Mouse (Mus musculus) hindbrain, embryonic 15.5 days (tissue): ENCODE results near the gene Ambra1. TPM values are rescaled to one million over a fixed set of nuclear protein-coding genes. Genes with fewer than 3 reads are reported as not detected.

Experiments
- ATAC-seq: fragments of 200-750 bp; cut with Nextera tagmentation; 2 replicates; pipeline ENCODE4 v1.8.0; 2017; ENCODE audit warnings: low read depth, moderate number of reproducible peaks, moderate TSS enrichment; ENCODE audit not compliant: low FRiP score
- H3K27ac ChIP-seq: fragments of 300-500 bp; sonication (generic); replicated peaks from 2 replicates; pipeline ENCODE4 v1.5.1; 2015; ENCODE audit warnings: mild to moderate bottlenecking, inconsistent platforms
- H3K27me3 ChIP-seq: fragments of 300-500 bp; sonication (generic); 2 replicates; pipeline ENCODE4 v1.6.1; 2015; ENCODE audit warnings: control low read depth, inconsistent platforms
- H3K36me3 ChIP-seq: fragments of 300-500 bp; sonication (generic); 2 replicates; pipeline ENCODE4 v1.6.1; 2015; ENCODE audit warnings: control low read depth, inconsistent platforms
- H3K4me1 ChIP-seq: fragments of 300-500 bp; sonication (generic); replicated peaks from 2 replicates; pipeline ENCODE4 v1.6.1; 2015; ENCODE audit warnings: control low read depth, inconsistent platforms
- H3K4me2 ChIP-seq: fragments of 300-500 bp; sonication (generic); 2 replicates; pipeline ENCODE4 v1.6.1; 2015; ENCODE audit warnings: moderate library complexity, mild to moderate bottlenecking, inconsistent platforms
- H3K4me3 ChIP-seq: fragments of 300-500 bp; sonication (generic); 2 replicates; pipeline ENCODE4 v1.5.1; 2015; ENCODE audit warnings: mild to moderate bottlenecking, inconsistent platforms
- H3K9ac ChIP-seq: fragments of 300-500 bp; sonication (generic); 2 replicates; pipeline ENCODE4 v1.6.1; 2015; ENCODE audit warnings: inconsistent platforms
- H3K9me3 ChIP-seq: fragments of 300-500 bp; sonication (generic); 2 replicates; pipeline ENCODE4 v1.6.1; 2016; ENCODE audit warnings: control low read depth, inconsistent platforms
- WGBS: fragments of 180-500 bp; shearing (Covaris S2); methylation state at CpG from one replicate; pipeline ENCODE4 v1.1.7; 2015; 5-methylcytosine and 5-hydroxymethylcytosine counted together
- polyA plus RNA-seq: library from polyadenylated mRNA; unstranded; fragments of >200 nt; fragmentation: Nextera tagmentation; extraction: Ambion mirVana; gene quantifications from 2 replicates; pipeline ENCODE4 v1.2.1, GENCODE M21; 2015

The Ambra1 gene
- 22.8 and 27.7 TPM in 2 replicates for polyA plus RNA-seq

DNA sequence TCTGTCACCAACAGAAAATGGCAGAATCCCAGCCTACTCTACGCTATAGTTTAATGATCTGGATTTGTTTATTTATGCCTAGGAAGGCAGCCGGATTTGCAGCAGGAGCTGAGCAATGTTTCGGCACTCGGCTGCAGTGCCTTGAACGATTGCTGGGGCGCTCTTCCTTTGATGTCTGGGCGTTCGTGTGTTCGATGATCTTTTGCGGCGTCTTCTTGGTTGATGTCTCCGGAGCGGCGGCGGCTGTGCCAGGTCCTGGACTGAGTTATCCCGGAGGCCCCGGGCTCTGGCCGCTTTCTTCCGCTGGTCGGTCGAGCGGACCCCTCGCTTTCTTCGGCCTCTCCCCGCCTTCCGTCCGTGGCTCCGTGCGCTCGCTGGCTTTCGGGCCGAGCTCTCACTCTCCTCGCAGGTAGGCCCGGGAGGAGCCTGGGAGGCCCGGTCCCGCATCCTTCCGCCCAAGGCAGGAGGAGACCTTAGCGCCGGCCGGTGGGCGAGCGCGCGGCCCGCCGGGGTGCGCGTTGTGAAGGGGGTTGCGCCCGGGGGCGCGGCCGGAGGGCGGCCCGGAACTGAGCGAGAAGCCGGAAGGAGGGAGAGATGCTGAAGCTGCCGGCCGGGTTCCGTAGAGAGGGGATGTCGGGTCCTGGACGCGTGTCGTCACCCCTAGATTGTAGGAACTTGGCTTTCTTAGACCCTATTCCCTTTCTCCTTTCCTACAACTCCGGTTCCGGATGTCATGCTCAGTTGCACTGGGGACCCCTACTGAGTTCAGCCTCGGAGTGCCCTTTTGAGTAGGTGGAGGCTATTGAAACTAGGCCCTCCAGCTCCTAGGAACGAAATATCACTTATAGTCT lies at the start of gene Ambra1:
Ambra1 (plus strand) TSS at position 164 of the 851 bp plus-strand sequence.
- H3K36me3 ChIP-seq = no peaks in the 10 kb centered on the region
- no peaks in the 10 kb centered on the region for H3K27me3 ChIP-seq
- H3K4me2 ChIP-seq = peak within 1 kb of the TSS; percentile 58
- peak; percentile 90 for ATAC-seq
- H3K4me3 ChIP-seq = peak within 1 kb of the TSS; percentile 100
- peak within 1 kb of the TSS; percentile 95 for H3K27ac ChIP-seq
- under 1% methylated on average over 68 of the region's 68 CpGs for WGBS
- H3K4me1 ChIP-seq = peaks cover 16% of the 10 kb centered on the region
- H3K9me3 ChIP-seq = no peaks in the 10 kb centered on the region
- H3K9ac ChIP-seq = peak within 1 kb of the TSS; percentile 97

DNA sequence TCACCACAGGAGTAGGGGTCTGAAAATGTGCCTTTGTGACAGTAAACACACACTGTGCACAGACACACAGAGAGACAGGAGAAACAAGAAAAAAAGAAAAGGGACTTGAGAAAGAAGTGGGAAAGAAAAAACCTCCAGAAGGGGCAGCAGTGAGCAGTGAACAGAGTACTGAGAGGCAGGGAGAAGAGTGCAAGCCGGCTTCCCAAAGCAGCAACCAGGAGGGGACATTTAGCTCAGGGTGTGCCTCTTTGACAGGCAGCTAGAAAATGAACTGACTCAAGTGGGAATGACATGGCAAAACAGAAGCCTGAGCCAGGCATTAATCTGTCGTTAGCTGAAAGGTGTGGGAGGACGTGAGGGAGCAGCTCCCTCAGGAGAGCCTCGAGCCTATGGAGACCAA lies 47.1 kb upstream of the Ambra1 start:
- Histone ChIP-seq H3K4me1 (no peaks in the 10 kb centered on the region), H3K9ac (no peak overlapping the region), H3K4me2 (no peak overlapping the region), H3K27ac (no peak overlapping the region), H3K9me3 (no peaks in the 10 kb centered on the region), H3K27me3 (no peaks in the 10 kb centered on the region), H3K36me3 (peaks cover 61% of the 10 kb centered on the region), H3K4me3 (no peak overlapping the region)
- ATAC-seq = no peak
- WGBS = 62% methylated on average over 4 of the region's 4 CpGs

DNA sequence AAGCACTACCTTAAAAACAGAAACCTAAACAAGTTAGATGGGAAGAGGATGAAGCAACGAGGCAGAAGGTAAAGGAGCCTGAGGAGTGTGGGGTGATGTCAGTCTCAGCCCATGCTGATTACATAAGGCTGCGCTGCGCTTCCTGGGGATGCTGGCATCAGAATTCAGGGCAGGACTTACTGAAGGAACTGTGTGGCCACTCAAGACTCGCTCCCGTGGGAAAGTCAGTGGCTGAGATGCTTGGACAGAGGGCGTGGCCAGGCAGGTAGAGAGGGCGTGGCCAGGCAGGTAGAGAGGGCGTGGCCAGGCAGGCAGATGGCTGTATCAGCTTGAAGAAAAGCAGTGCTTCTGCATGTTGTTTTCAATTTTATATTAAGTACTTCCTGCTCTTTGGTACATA lies 46.0 kb upstream of the Ambra1 start:
- WGBS = 81% methylated on average over 8 of the region's 8 CpGs
- H3K36me3 ChIP-seq = peaks cover 53% of the 10 kb centered on the region
- no peak overlapping the region for H3K27ac ChIP-seq
- H3K4me2 ChIP-seq = no peak overlapping the region
- no peaks in the 10 kb centered on the region for H3K4me1 ChIP-seq
- no peaks in the 10 kb centered on the region for H3K27me3 ChIP-seq
- no peak for ATAC-seq
- no peaks in the 10 kb centered on the region for H3K9me3 ChIP-seq
- H3K9ac ChIP-seq = no peak overlapping the region
- no peak overlapping the region for H3K4me3 ChIP-seq

DNA sequence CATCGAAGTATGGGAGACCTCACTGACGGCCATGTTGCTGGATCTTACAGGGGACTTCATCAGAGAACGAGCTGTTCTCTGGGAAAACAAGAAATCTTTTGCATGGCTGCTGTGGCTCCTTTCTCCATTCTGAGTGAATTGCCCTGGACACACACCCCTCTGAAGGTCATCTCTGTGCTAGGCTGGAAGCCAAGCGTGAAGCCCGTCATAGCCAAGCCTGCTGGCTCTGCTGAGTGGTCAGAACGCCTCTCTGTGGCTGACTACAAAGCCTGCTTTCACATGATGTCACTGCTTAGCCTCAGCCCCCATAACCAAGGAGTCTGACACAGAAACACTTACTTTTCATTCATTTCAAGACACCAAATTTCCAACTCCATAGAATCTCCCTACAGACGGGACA lies 40.5 kb upstream of the Ambra1 start:
- Histone ChIP-seq H3K9me3 (no peaks in the 10 kb centered on the region), H3K36me3 (peaks cover 46% of the 10 kb centered on the region), H3K27me3 (no peaks in the 10 kb centered on the region), H3K4me2 (no peak overlapping the region), H3K9ac (no peak overlapping the region), H3K27ac (no peak overlapping the region), H3K4me3 (no peak overlapping the region), H3K4me1 (no peaks in the 10 kb centered on the region)
- ATAC-seq = no peak
- 85% methylated on average over 7 of the region's 7 CpGs for WGBS

DNA sequence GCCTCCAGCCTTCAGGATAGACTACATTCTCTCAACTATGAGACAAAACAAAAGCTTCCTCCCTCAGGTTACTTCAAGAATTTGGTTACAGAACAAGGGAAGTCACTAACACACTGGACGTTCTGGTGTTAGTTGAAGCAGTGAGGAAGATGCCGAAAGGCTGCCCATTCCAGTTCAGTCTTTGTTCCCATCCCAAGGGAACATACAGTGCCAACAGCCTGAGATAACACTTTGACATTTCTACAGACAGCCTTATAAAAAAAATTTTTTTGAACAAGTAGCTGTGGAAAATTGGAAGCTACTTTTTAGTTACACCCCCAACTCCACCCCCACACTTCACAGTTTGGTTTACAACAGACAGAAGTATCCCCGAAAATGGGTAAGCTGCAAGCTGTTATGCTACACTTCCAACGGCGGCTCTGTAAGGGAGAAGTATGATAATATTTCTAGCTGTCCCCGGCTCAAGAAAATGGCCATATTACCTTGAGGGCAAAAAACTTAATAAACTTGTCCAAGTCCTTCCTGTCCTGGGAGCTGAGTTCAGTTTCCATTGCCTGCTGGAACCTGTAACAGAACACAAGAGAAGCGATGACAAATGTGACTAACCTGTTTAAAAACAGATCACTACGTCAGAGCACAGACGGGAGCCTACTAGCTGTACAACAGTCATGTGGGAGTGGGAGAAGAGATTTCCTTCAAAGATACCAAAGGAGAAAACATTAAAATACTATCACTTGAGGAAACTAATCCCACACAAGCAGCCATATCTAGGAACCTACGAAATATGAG lies 34.3 kb upstream of the Ambra1 start:
- Histone ChIP-seq H3K4me1 (no peaks in the 10 kb centered on the region), H3K27me3 (no peaks in the 10 kb centered on the region), H3K9ac (no peak overlapping the region), H3K9me3 (no peaks in the 10 kb centered on the region), H3K36me3 (peaks cover 14% of the 10 kb centered on the region; the same call in 1 of the 2 replicates), H3K27ac (no peak overlapping the region), H3K4me3 (no peak overlapping the region), H3K4me2 (no peak overlapping the region)
- ATAC-seq = no peak
- 92% methylated on average over 10 of the region's 10 CpGs for WGBS

DNA sequence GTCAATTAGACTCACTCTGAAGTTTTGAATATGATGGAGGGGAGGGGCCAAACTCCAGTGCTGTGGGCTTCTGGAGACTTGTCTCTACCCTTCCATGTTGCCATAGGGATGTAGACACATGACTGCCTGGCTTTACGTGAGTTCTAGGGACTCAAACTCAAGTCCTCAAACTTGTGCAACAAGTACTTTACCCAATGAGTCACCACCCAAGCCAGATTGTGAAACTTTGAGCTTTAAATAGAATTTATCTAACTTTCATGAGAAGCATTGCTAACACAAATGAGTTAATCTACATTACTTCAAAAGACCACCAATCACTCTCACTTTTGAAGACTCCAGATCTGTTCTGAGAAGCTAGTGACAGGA lies 33.7 kb upstream of the Ambra1 start:
- Histone ChIP-seq H3K36me3 (peaks cover 14% of the 10 kb centered on the region; the same call in 1 of the 2 replicates), H3K4me3 (no peak overlapping the region), H3K9ac (no peak overlapping the region), H3K4me1 (no peaks in the 10 kb centered on the region), H3K9me3 (no peaks in the 10 kb centered on the region), H3K4me2 (no peak overlapping the region), H3K27ac (no peak overlapping the region), H3K27me3 (no peaks in the 10 kb centered on the region)
- WGBS = 83% methylated on average over 1 of the region's 1 CpGs
- ATAC-seq = no peak

DNA sequence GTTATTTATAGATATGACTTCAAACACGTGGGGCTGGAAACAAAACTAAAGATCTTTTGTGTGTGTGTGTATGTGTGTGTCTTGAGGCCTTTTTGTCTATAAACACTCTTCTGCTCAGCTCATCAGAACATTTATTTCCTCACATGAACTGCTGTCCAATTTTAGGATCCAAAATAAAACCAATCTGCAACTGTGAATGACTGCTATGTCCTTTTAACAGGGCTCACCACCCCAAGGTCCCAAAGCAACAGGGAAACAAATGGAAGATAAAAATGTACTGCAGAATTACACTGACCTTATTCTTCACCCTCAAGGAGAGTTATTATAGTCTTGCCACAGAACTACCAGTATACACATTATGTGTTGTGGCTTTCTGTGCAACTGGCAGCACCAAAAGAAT lies 30.7 kb upstream of the Ambra1 start:
- Histone ChIP-seq H3K9me3 (no peaks in the 10 kb centered on the region), H3K4me2 (no peak overlapping the region), H3K36me3 (peaks cover 4% of the 10 kb centered on the region; the same call in 1 of the 2 replicates), H3K4me3 (no peak overlapping the region), H3K27me3 (no peaks in the 10 kb centered on the region), H3K4me1 (no peaks in the 10 kb centered on the region), H3K9ac (no peak overlapping the region), H3K27ac (no peak overlapping the region)
- no peak for ATAC-seq
- 74% methylated on average over 1 of the region's 1 CpGs for WGBS

DNA sequence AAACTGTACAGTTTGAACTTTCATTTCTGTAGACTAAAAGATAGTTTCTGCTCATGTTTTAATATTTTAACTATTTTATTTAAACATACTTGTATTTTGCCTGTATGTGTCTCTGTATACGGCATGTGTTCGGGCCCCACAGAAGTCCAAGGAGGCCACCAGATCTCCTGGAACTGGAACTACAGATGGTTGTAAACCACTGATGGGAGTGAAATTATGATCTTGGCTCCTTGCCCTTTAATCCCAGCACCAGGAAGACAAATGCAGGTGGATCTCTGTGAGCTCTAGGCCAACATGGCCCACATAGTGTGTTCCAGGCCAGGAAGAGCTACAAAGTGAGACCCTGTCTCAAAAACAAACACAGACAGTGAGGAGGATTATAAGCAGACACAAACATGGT lies 28.6 kb upstream of the Ambra1 start:
- H3K4me1 ChIP-seq = no peaks in the 10 kb centered on the region
- H3K4me2 ChIP-seq = no peak overlapping the region
- 94% methylated on average over 2 of the region's 2 CpGs for WGBS
- H3K27ac ChIP-seq = no peak overlapping the region
- H3K27me3 ChIP-seq = no peaks in the 10 kb centered on the region
- no peaks in the 10 kb centered on the region for H3K9me3 ChIP-seq
- H3K4me3 ChIP-seq = no peak overlapping the region
- H3K36me3 ChIP-seq = no peaks in the 10 kb centered on the region
- no peak for ATAC-seq
- H3K9ac ChIP-seq = no peak overlapping the region

DNA sequence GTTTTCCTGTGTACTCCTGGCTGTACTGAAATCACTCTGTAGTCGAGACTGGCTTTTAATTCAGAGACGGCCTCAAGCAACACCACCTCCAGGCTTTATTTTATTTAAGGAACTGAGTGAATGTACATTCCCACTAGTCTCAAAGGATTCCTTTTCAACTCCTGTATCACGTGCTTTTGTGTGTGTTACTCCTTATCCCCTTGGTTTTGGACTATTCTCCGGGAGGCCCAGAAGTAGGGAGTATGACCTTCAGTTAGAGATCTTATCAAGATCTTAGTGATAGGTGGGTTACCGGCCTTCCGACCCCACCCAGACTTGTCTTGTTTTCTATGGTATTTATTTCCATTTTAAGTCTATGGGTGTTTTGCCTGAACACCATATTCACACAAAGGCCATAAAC lies 24.2 kb upstream of the Ambra1 start:
- no peak overlapping the region for H3K27ac ChIP-seq
- no peaks in the 10 kb centered on the region for H3K36me3 ChIP-seq
- H3K4me3 ChIP-seq = no peak overlapping the region
- 90% methylated on average over 6 of the region's 6 CpGs for WGBS
- ATAC-seq = no peak
- H3K9me3 ChIP-seq = no peaks in the 10 kb centered on the region
- H3K9ac ChIP-seq = no peak overlapping the region
- peaks cover 11% of the 10 kb centered on the region for H3K4me1 ChIP-seq
- H3K27me3 ChIP-seq = no peaks in the 10 kb centered on the region
- H3K4me2 ChIP-seq = no peak overlapping the region

DNA sequence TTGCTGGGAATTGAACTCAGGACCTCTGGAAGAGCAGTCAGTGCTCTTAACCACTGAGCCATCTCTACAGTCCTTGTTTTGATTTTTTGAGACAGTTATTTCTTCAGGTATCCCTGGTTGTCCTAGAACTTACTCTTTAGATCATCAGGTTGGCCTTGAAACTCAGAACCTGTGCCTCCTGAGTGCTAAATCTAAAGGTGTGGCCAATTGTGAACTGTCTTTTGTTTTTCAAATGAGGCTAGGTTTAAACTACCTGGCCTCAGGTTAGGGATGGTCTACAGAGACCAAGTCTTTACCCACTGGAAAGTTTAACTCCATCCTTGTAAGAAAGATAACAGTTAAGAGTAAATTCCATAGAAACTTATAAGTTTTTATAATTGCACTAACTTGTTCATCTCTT lies 23.5 kb upstream of the Ambra1 start:
- no peaks in the 10 kb centered on the region for H3K9me3 ChIP-seq
- H3K9ac ChIP-seq = no peak overlapping the region
- no peaks in the 10 kb centered on the region for H3K36me3 ChIP-seq
- no peak overlapping the region for H3K27ac ChIP-seq
- no peak for ATAC-seq
- H3K4me3 ChIP-seq = no peak overlapping the region
- no peak overlapping the region for H3K4me2 ChIP-seq
- peaks cover 14% of the 10 kb centered on the region for H3K4me1 ChIP-seq
- no peaks in the 10 kb centered on the region for H3K27me3 ChIP-seq

DNA sequence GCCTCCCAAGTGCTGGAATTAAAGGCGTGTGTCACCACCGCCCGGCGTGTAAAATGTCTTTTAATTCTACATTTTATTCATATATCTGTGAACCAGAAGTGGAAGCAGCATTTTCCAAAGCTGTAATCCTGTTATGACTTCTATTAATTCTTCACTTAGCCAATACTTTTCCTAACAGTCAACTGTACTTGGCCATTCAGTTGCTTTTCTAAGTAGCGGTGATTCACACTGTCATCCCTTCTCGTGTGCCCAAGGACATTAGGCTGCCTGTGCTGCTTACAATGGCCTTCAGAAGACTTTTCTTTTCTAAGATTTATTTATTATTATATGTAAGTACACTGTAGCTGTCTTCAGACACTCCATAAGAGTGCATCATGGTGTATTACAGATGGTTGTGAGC lies 21.6 kb upstream of the Ambra1 start:
- no peaks in the 10 kb centered on the region for H3K36me3 ChIP-seq
- 94% methylated on average over 6 of the region's 6 CpGs for WGBS
- H3K4me3 ChIP-seq = no peak overlapping the region
- no peak overlapping the region for H3K4me2 ChIP-seq
- H3K27me3 ChIP-seq = no peaks in the 10 kb centered on the region
- H3K27ac ChIP-seq = no peak overlapping the region
- H3K9me3 ChIP-seq = no peaks in the 10 kb centered on the region
- no peak for ATAC-seq
- H3K9ac ChIP-seq = no peak overlapping the region
- peaks cover 26% of the 10 kb centered on the region for H3K4me1 ChIP-seq
